Mouse (Mus musculus) midbrain, embryonic 11.5 days (tissue): ENCODE results near the gene Ptprcap. TPM values are rescaled to one million over a fixed set of nuclear protein-coding genes. Genes with fewer than 3 reads are reported as not detected.

ENCODE experiments used
- ATAC-seq: fragments of 200-750 bp; cut with Nextera tagmentation; 2 replicates; pipeline ENCODE4 v1.8.0; 2017; ENCODE audit warnings: moderate TSS enrichment, moderate library complexity; ENCODE audit not compliant: low FRiP score
- DNase-seq: peaks from one replicate; pipeline ENCODE4 v3.0.0; 2015; ENCODE audit warnings: low spot score; ENCODE audit errors: missing footprints
- H3K27ac ChIP-seq: fragments of 300-500 bp; sonication (generic); 2 replicates; pipeline ENCODE4 v1.5.1; 2014; ENCODE audit warnings: low read depth, low read length
- H3K27me3 ChIP-seq: fragments of 300-500 bp; sonication (generic); 2 replicates; pipeline ENCODE4 v1.6.1; 2014; ENCODE audit warnings: mild to moderate bottlenecking, low read length, moderate library complexity, mixed read lengths; ENCODE audit not compliant: control insufficient read depth, insufficient read depth
- H3K36me3 ChIP-seq: fragments of 300-500 bp; sonication (generic); 2 replicates; pipeline ENCODE4 v1.6.1; 2014; ENCODE audit warnings: mild to moderate bottlenecking, low read length, moderate library complexity, mixed read lengths; ENCODE audit not compliant: control insufficient read depth, insufficient read depth
- H3K4me1 ChIP-seq: fragments of 300-500 bp; sonication (generic); 2 replicates; pipeline ENCODE4 v1.6.1; 2014; ENCODE audit warnings: low read length; ENCODE audit not compliant: control insufficient read depth, insufficient read depth
- H3K4me2 ChIP-seq: fragments of 300-500 bp; sonication (generic); 2 replicates; pipeline ENCODE4 v1.6.1; 2014; ENCODE audit warnings: mild to moderate bottlenecking, moderate library complexity
- H3K4me3 ChIP-seq: fragments of 300-500 bp; sonication (generic); 2 replicates; pipeline ENCODE4 v1.5.1; 2014; ENCODE audit warnings: low read depth, low read length
- H3K9ac ChIP-seq: fragments of 300-500 bp; sonication (generic); 2 replicates; pipeline ENCODE4 v1.6.1; 2014; ENCODE audit warnings: low read length
- H3K9me3 ChIP-seq: fragments of 300-500 bp; sonication (generic); 2 replicates; pipeline ENCODE4 v1.6.1; 2016; ENCODE audit warnings: low read length; ENCODE audit not compliant: control insufficient read depth
- WGBS: fragments of 180-500 bp; shearing (Covaris S2); extraction: QIAGEN DNeasy Blood & Tissue Kit; methylation state at CpG from one replicate; pipeline ENCODE4 v1.1.7; 2014; 5-methylcytosine and 5-hydroxymethylcytosine counted together
- polyA plus RNA-seq: library from polyadenylated mRNA; unstranded; fragments of >200 nt; fragmentation: Nextera tagmentation; extraction: Ambion mirVana; gene quantifications from 2 replicates; pipeline ENCODE4 v1.2.1, GENCODE M21; 2014

The Ptprcap gene
- polyA plus RNA-seq, 1 experiment from 2014 or later = 0.75 TPM

DNA sequence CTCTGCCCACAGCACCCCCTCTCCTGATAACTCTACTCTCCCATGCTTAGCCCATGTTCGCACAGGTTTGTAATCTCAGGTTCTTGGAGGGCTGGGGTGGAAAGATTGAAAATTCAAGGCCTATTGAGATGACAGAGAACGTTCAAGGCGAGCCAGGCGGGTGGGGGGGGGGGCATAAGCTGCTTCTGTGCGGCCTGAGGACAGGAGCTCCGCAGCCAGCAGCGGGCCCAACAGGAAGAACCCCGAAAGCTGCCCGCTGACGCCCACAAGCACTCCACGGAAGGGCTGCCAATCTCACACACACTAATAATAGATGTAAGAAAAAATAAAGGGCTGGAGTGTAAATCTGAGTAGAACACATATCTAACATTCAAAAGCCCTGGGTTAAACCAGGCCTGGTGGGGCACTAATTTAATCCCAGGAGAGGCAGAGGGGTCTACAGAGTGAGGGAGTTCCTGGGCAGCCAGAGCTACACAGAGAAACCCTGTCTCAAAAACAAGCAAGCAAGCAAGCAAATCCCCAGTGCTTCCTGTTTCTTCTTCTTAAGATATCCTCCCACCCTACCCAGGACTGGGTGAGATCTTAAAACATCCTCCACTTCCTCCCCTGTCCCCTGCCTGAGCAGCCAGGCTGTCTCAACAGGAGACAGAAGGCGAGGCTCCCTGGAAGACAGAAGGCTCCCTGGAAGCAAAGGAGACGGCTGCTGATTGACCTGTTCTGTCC, 50.4 kb downstream of the Ptprcap start:
- peaks cover 3% of the 10 kb centered on the region; the same call in 1 of the 2 replicates for H3K36me3 ChIP-seq
- H3K27ac ChIP-seq = no peak overlapping the region
- WGBS = 62% methylated on average over 13 of the region's 13 CpGs
- H3K9me3 ChIP-seq = no peaks in the 10 kb centered on the region
- no peak overlapping the region for H3K9ac ChIP-seq
- no peak for DNase-seq
- H3K4me3 ChIP-seq = no peak overlapping the region
- no peak overlapping the region for H3K4me2 ChIP-seq
- peaks cover 18% of the 10 kb centered on the region for H3K4me1 ChIP-seq
- no peak for ATAC-seq
- H3K27me3 ChIP-seq = peaks cover 2% of the 10 kb centered on the region; the same call in 1 of the 2 replicates

DNA sequence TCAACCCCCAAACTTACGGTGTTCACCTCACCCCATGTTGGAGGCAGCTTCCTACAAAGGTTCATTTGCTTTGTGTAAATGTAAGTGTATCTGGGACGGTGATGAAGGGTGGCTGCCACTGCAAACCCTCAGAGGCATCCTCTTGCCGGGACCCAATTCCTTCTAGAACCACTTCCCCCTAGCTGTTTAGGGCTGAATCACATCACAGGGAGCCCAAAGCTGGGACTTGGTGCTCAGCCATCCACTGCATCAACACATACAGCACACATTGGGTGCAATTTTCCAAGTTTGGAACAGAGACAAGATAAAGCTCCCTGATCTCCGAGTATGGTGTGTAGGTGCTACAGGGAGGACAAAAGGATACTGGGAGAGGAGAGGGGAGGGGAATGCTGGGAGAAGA, 51.5 kb downstream of the Ptprcap start:
- no peak for ATAC-seq
- no peak overlapping the region for H3K4me2 ChIP-seq
- no peak overlapping the region for H3K4me3 ChIP-seq

More for the DNA sequence above, 51.5 kb downstream of the Ptprcap start:
- WGBS = 66% methylated on average over 4 of the region's 4 CpGs
- DNase-seq = no peak
- H3K36me3 ChIP-seq = peaks cover 3% of the 10 kb centered on the region; the same call in 1 of the 2 replicates
- H3K27ac ChIP-seq = no peak overlapping the region
- no peaks in the 10 kb centered on the region for H3K9me3 ChIP-seq
- H3K4me1 ChIP-seq = peaks cover 18% of the 10 kb centered on the region
- H3K27me3 ChIP-seq = peaks cover 2% of the 10 kb centered on the region; the same call in 1 of the 2 replicates
- no peak overlapping the region for H3K9ac ChIP-seq

Other genes with a start within 250 kb of the Ptprcap start
- gene Tcirg1, start 246.5 kb upstream of the Ptprcap start, polyA plus RNA-seq = 7.7 and 8.9 TPM in 2 replicates
- gene Ndufs8, start 240.8 kb upstream of the Ptprcap start, polyA plus RNA-seq = 209 and 235 TPM in 2 replicates
- gene Aldh3b1, start 223.8 kb upstream of the Ptprcap start, polyA plus RNA-seq = 0.67 and 0.99 TPM in 2 replicates
- gene Unc93b1, start 218.4 kb upstream of the Ptprcap start, polyA plus RNA-seq = 5.9 and 7.1 TPM in 2 replicates
- gene Aldh3b3, start 195.0 kb upstream of the Ptprcap start, polyA plus RNA-seq = not detected in 2 replicates
- gene Aldh3b2, start 181.3 kb upstream of the Ptprcap start, polyA plus RNA-seq = 0.44 and 0.50 TPM in 2 replicates
- 1.0 and 1.6 TPM in 2 replicates for gene Acy3, start 167.0 kb upstream of the Ptprcap start, polyA plus RNA-seq
- gene Tbx10, start 160.9 kb upstream of the Ptprcap start, polyA plus RNA-seq = not detected in 2 replicates
- 14.0 and 15.1 TPM in 2 replicates for gene Nudt8, start 153.0 kb upstream of the Ptprcap start, polyA plus RNA-seq
- 0.87 and 1.5 TPM in 2 replicates for gene Gm49405, start 153.0 kb upstream of the Ptprcap start, polyA plus RNA-seq
- 1.5 TPM in 2 replicates for gene Doc2g, start 150.3 kb upstream of the Ptprcap start, polyA plus RNA-seq
- 180 TPM in 2 replicates for gene Ndufv1, start 140.8 kb upstream of the Ptprcap start, polyA plus RNA-seq
- 337 and 342 TPM in 2 replicates for gene Gstp1, start 115.6 kb upstream of the Ptprcap start, polyA plus RNA-seq
- 1.1 and 3.8 TPM in 2 replicates for gene Gstp2, start 107.6 kb upstream of the Ptprcap start, polyA plus RNA-seq
- gene Gstp3, start 94.0 kb upstream of the Ptprcap start, polyA plus RNA-seq = not detected in 2 replicates
- not detected in 2 replicates for gene Cabp2, start 72.0 kb upstream of the Ptprcap start, polyA plus RNA-seq
- 60.8 and 73.5 TPM in 2 replicates for gene Cdk2ap2, start 56.4 kb upstream of the Ptprcap start, polyA plus RNA-seq
- 11.2 and 11.3 TPM in 2 replicates for gene Pitpnm1, start 53.6 kb upstream of the Ptprcap start, polyA plus RNA-seq
- 54.9 and 58.9 TPM in 2 replicates for gene Aip, start 27.7 kb upstream of the Ptprcap start, polyA plus RNA-seq
- not detected in 2 replicates for gene Gpr152, start 13.8 kb upstream of the Ptprcap start, polyA plus RNA-seq
- 0.11 TPM in 1 of 2 replicates, not detected in the other for gene Cabp4, start 9.6 kb upstream of the Ptprcap start, polyA plus RNA-seq
- gene Coro1b, start 5.0 kb upstream of the Ptprcap start, polyA plus RNA-seq = 105 and 127 TPM in 2 replicates
- 35.4 and 46.8 TPM in 2 replicates for gene Rps6kb2, start 9.8 kb downstream of the Ptprcap start, polyA plus RNA-seq
- 2.5 and 2.9 TPM in 2 replicates for gene Carns1, start 21.9 kb downstream of the Ptprcap start, polyA plus RNA-seq
- gene Tbc1d10c, start 37.7 kb downstream of the Ptprcap start, polyA plus RNA-seq = 0.29 and 1.5 TPM in 2 replicates
- gene Ppp1ca, start 38.5 kb downstream of the Ptprcap start, polyA plus RNA-seq = 874 and 929 TPM in 2 replicates
- 42.4 and 43.5 TPM in 2 replicates for gene Rad9a, start 48.1 kb downstream of the Ptprcap start, polyA plus RNA-seq
- gene Clcf1, start 60.6 kb downstream of the Ptprcap start, polyA plus RNA-seq = 0.31 and 0.32 TPM in 2 replicates
- not detected in 2 replicates for gene AC109138.7, start 60.8 kb downstream of the Ptprcap start, polyA plus RNA-seq
- gene Pold4, start 78.3 kb downstream of the Ptprcap start, polyA plus RNA-seq = 12.2 and 12.6 TPM in 2 replicates
- gene Ssh3, start 115.6 kb downstream of the Ptprcap start, polyA plus RNA-seq = 2.1 and 2.3 TPM in 2 replicates
- gene Ankrd13d, start 129.5 kb downstream of the Ptprcap start, polyA plus RNA-seq = 8.5 and 8.8 TPM in 2 replicates
- gene Grk2, start 152.6 kb downstream of the Ptprcap start, polyA plus RNA-seq = 13.2 and 16.5 TPM in 2 replicates
- 34.9 and 42.0 TPM in 2 replicates for gene Kdm2a, start 244.7 kb downstream of the Ptprcap start, polyA plus RNA-seq